Mouse (Mus musculus): ENCODE measurements at regions not wholly inside any gene's neighbourhood (a gene's known extent, or its start where the extent isn't known, plus 50 kb on each side); places are given as distances from the start of the nearest gene placed in this dataset.

- Histone ChIP-seq H3K4me2 (replicated peaks) (no peak overlapping the region), H3K4me1 (replicated peaks) (peaks cover 21% of the 10 kb centered on the region), H3K27ac (no peak overlapping the region), H3K36me3 (no peaks in the 10 kb centered on the region), H3K9me3 (no peaks in the 10 kb centered on the region), H3K4me3 (replicated peaks) (no peak overlapping the region), H3K9ac (replicated peaks) (no peak overlapping the region), H3K27me3 (0 out of 2 replicates have a peak, but pooled peaks cover 9% of the 10 kb centered on the region)
- WGBS: 88% methylated on average over 4 of the region's 4 CpGs
- ATAC-seq: no peak
These were observed 126.0 kb upstream of the Parp11 start for GRCm38 (mm10) chr6:127320600-127320999.

GRCm38 (mm10) chr6:127321031-127321430 is 125.6 kb upstream of the Parp11 start:
- no peak overlapping the region for H3K4me2 ChIP-seq (replicated peaks)
- WGBS: 99% methylated on average over 3 of the region's 3 CpGs
- H3K27me3 ChIP-seq: 0 out of 2 replicates have a peak, but pooled peaks cover 9% of the 10 kb centered on the region
- peaks cover 22% of the 10 kb centered on the region for H3K4me1 ChIP-seq (replicated peaks)
- no peak overlapping the region for H3K4me3 ChIP-seq (replicated peaks)
- no peak for ATAC-seq
- H3K36me3 ChIP-seq: no peaks in the 10 kb centered on the region
- H3K9me3 ChIP-seq: no peaks in the 10 kb centered on the region
- H3K27ac ChIP-seq: no peak overlapping the region
- no peak overlapping the region for H3K9ac ChIP-seq (replicated peaks)

GRCm38 (mm10) chr6:127322398-127322797 is 124.2 kb upstream of the Parp11 start:
- 0 out of 2 replicates have a peak, but pooled peaks cover 9% of the 10 kb centered on the region for H3K27me3 ChIP-seq
- no peak for ATAC-seq
- no peak overlapping the region for H3K27ac ChIP-seq
- H3K4me3 ChIP-seq (replicated peaks): no peak overlapping the region
- 89% methylated on average over 7 of the region's 7 CpGs for WGBS
- no peak overlapping the region for H3K4me2 ChIP-seq (replicated peaks)
- no peaks in the 10 kb centered on the region for H3K36me3 ChIP-seq
- no peak overlapping the region for H3K9ac ChIP-seq (replicated peaks)
- peaks cover 19% of the 10 kb centered on the region for H3K4me1 ChIP-seq (replicated peaks)
- H3K9me3 ChIP-seq: no peaks in the 10 kb centered on the region

- no peak overlapping the region for H3K4me3 ChIP-seq (replicated peaks)
- no peaks in the 10 kb centered on the region for H3K9me3 ChIP-seq
- H3K4me2 ChIP-seq (replicated peaks): no peak overlapping the region
- no peaks in the 10 kb centered on the region for H3K36me3 ChIP-seq
- no peak overlapping the region for H3K27ac ChIP-seq
- no peak for ATAC-seq
- H3K4me1 ChIP-seq (replicated peaks): peaks cover 27% of the 10 kb centered on the region
- WGBS: 50% methylated on average over 5 of the region's 5 CpGs
- H3K9ac ChIP-seq (replicated peaks): no peak overlapping the region
- peaks cover 9% of the 10 kb centered on the region; the same call in 1 of the 2 replicates for H3K27me3 ChIP-seq
These were observed 121.7 kb upstream of the Parp11 start for GRCm38 (mm10) chr6:127324984-127325383.

- no peak for ATAC-seq
- Histone ChIP-seq H3K27ac (no peak overlapping the region), H3K9ac (replicated peaks) (no peak overlapping the region), H3K27me3 (peaks cover 9% of the 10 kb centered on the region; the same call in 1 of the 2 replicates), H3K4me1 (replicated peaks) (peaks cover 33% of the 10 kb centered on the region), H3K9me3 (no peaks in the 10 kb centered on the region), H3K4me2 (replicated peaks) (no peak overlapping the region), H3K4me3 (replicated peaks) (no peak overlapping the region), H3K36me3 (no peaks in the 10 kb centered on the region)
- WGBS: 81% methylated on average over 7 of the region's 7 CpGs
These were observed 120.9 kb upstream of the Parp11 start for GRCm38 (mm10) chr6:127325596-127326332.

GRCm38 (mm10) chr6:127326333-127326729 is 120.3 kb upstream of the Parp11 start:
- Histone ChIP-seq H3K27ac (no peak overlapping the region), H3K27me3 (peaks cover 9% of the 10 kb centered on the region; the same call in 1 of the 2 replicates), H3K4me3 (replicated peaks) (no peak overlapping the region), H3K36me3 (no peaks in the 10 kb centered on the region), H3K9ac (replicated peaks) (no peak overlapping the region), H3K9me3 (no peaks in the 10 kb centered on the region), H3K4me2 (replicated peaks) (no peak overlapping the region), H3K4me1 (replicated peaks) (peaks cover 38% of the 10 kb centered on the region)
- WGBS: 89% methylated on average over 6 of the region's 6 CpGs
- ATAC-seq: no peak

- Histone ChIP-seq H3K4me2 (replicated peaks) (peak overlapping the region; percentile 76), H3K9ac (replicated peaks) (peak overlapping the region; percentile 70), H3K27me3 (no peaks in the 10 kb centered on the region; the same call in 1 of the 2 replicates), H3K4me1 (replicated peaks) (peaks cover 39% of the 10 kb centered on the region), H3K9me3 (no peaks in the 10 kb centered on the region), H3K36me3 (no peaks in the 10 kb centered on the region), H3K4me3 (replicated peaks) (peak overlapping the region; percentile 54), H3K27ac (peak overlapping the region; percentile 72)
- peak; percentile 62 for ATAC-seq
- WGBS: 9% methylated on average over 20 of the region's 20 CpGs
These were observed 117.2 kb upstream of the Parp11 start for GRCm38 (mm10) chr6:127329191-127330014.

GRCm38 (mm10) chr6:127330015-127330705 is 116.5 kb upstream of the Parp11 start:
- no peaks in the 10 kb centered on the region for H3K36me3 ChIP-seq
- WGBS: 1% methylated on average over 46 of the region's 46 CpGs
- ATAC-seq: peak; percentile 93
- peak overlapping the region; percentile 54 for H3K4me3 ChIP-seq (replicated peaks)
- H3K9me3 ChIP-seq: no peaks in the 10 kb centered on the region
- peak overlapping the region; percentile 76 for H3K4me2 ChIP-seq (replicated peaks)
- peak overlapping the region; percentile 70 for H3K9ac ChIP-seq (replicated peaks)
- peaks cover 34% of the 10 kb centered on the region for H3K4me1 ChIP-seq (replicated peaks)
- H3K27ac ChIP-seq: peak overlapping the region; percentile 82
- no peaks in the 10 kb centered on the region; the same call in 1 of the 2 replicates for H3K27me3 ChIP-seq

GRCm38 (mm10) chr6:127331091-127331490 is 115.5 kb upstream of the Parp11 start:
- H3K27me3 ChIP-seq: peaks cover 6% of the 10 kb centered on the region; the same call in 1 of the 2 replicates
- no peak overlapping the region for H3K4me2 ChIP-seq (replicated peaks)

GRCm38 (mm10) chr6:127334256-127334655 is 112.4 kb upstream of the Parp11 start:
- Histone ChIP-seq H3K27me3 (peaks cover 6% of the 10 kb centered on the region; the same call in 1 of the 2 replicates), H3K4me2 (replicated peaks) (no peak overlapping the region), H3K36me3 (no peaks in the 10 kb centered on the region), H3K9me3 (no peaks in the 10 kb centered on the region), H3K9ac (replicated peaks) (no peak overlapping the region), H3K4me1 (replicated peaks) (peaks cover 60% of the 10 kb centered on the region), H3K4me3 (replicated peaks) (no peak overlapping the region), H3K27ac (no peak overlapping the region)
- ATAC-seq: no peak
- WGBS: 93% methylated on average over 6 of the region's 6 CpGs

More at GRCm38 (mm10) chr6:127331091-127331490, 115.5 kb upstream of the Parp11 start:
- H3K9ac ChIP-seq (replicated peaks): no peak overlapping the region
- ATAC-seq: no peak
- no peak overlapping the region for H3K27ac ChIP-seq
- 78% methylated on average over 5 of the region's 5 CpGs for whole genome bisulfite sequencing
- peaks cover 38% of the 10 kb centered on the region for H3K4me1 ChIP-seq (replicated peaks)
- H3K4me3 ChIP-seq (replicated peaks): no peak overlapping the region
- H3K36me3 ChIP-seq: no peaks in the 10 kb centered on the region
- H3K9me3 ChIP-seq: no peaks in the 10 kb centered on the region

GRCm38 (mm10) chr6:127335462-127335886 is 111.2 kb upstream of the Parp11 start:
- Histone ChIP-seq H3K36me3 (no peaks in the 10 kb centered on the region), H3K27me3 (peaks cover 6% of the 10 kb centered on the region; the same call in 1 of the 2 replicates), H3K4me2 (replicated peaks) (no peak overlapping the region), H3K9me3 (no peaks in the 10 kb centered on the region), H3K9ac (replicated peaks) (no peak overlapping the region), H3K4me1 (replicated peaks) (peaks cover 50% of the 10 kb centered on the region), H3K4me3 (replicated peaks) (no peak overlapping the region), H3K27ac (no peak overlapping the region)
- WGBS: 36% methylated on average over 7 of the region's 7 CpGs
- no peak for ATAC-seq

Measured in midbrain, embryonic 13.5 days (tissue).